23 mouse cellular contexts compared by ENCODE assay signal in the genomic region with DNA sequence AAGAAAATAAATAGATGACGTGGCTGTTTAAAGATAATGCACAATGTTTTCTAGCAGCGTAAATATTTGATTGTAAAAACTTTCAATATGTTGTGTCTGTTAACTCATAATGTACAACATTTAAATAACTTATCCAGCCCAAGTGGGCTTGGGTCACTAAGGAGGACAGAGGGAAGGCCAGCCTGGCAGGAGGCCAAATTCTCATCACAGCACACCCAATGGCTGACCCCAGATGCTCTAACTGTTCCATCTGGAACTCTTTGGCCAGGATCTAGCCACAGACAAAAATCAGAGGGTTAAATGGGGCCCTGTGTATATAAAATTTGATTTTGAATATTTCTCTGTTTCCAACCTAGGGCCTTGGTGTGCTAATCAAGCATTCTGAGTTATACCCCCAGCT. TPM values are rescaled to one million over a fixed set of nuclear protein-coding genes. Genes with fewer than 3 reads are reported as not detected.
DNase-seq lines count a peak whose midpoint lies in the region; ATAC-seq and TF ChIP-seq lines count a peak whose summit lies in the region.
"Had no signal": no experiment of that assay in that cellular context is flagged by ENCODE, and none has a peak within 500 bp of the region (broad histone marks: within the 10 kb centered on the region; RNA-seq: fewer than 3 reads in every experiment).

No protein-coding gene starts in this region.

- TF ChIP-seq EP300 in lung, postnatal 0 days (IDR thresholded peaks at IDR 0.05) = no peak

- H3K27ac ChIP-seq in intestine, embryonic 14.5 days (ENCODE audit: low read depth) = no peak overlapping the region
- no peak overlapping the region for H3K27ac ChIP-seq in intestine, embryonic 16.5 days (ENCODE audit: low read length)
- no peak overlapping the region for H3K27ac ChIP-seq in lung, embryonic 16.5 days (ENCODE audit: low read length)
- no peak overlapping the region for H3K27ac ChIP-seq in lung, postnatal 0 days (ENCODE audit: low read length)
- H3K27ac ChIP-seq: forebrain, embryonic 10.5 days; forebrain, embryonic 13.5 days; heart, embryonic 15.5 days; hindbrain, embryonic 10.5 days; hindbrain, embryonic 13.5 days had no signal

- no peak overlapping the region for H3K4me3 ChIP-seq in intestine, embryonic 14.5 days (ENCODE audit: low read depth, low read length)
- H3K4me3 ChIP-seq in intestine, embryonic 16.5 days (ENCODE audit: low read length) = no peak overlapping the region
- H3K4me3 ChIP-seq in lung, embryonic 16.5 days (ENCODE audit: low read length) = no peak overlapping the region
- no peak overlapping the region for H3K4me3 ChIP-seq in lung, postnatal 0 days (ENCODE audit: low read depth, low read length)
- H3K4me3 ChIP-seq: forebrain, embryonic 10.5 days; forebrain, embryonic 13.5 days; heart, embryonic 12.5 days; heart, embryonic 15.5 days; hindbrain, embryonic 10.5 days; hindbrain, embryonic 13.5 days had no signal

- no peak overlapping the region for H3K4me2 ChIP-seq in intestine, embryonic 14.5 days (ENCODE audit: low read length)
- no peak overlapping the region for H3K4me2 ChIP-seq in intestine, embryonic 16.5 days (ENCODE audit: low read depth, low read length)
- no peak overlapping the region for H3K4me2 ChIP-seq in lung, embryonic 16.5 days (ENCODE audit: low read depth, low read length)
- H3K4me2 ChIP-seq in lung, postnatal 0 days (replicated peaks; ENCODE audit: low read depth, low read length) = no peak overlapping the region
- H3K4me2 ChIP-seq: forebrain, embryonic 13.5 days; heart, embryonic 12.5 days; heart, embryonic 15.5 days; hindbrain, embryonic 13.5 days had no signal

- ATAC-seq in intestine, embryonic 14.5 days (replicated peaks; ENCODE audit: low FRiP score, low TSS enrichment, low read depth) = no peak
- ATAC-seq in intestine, embryonic 16.5 days = no peak
- peak; percentile 45; the same call in 1 of the 2 replicates for ATAC-seq in lung, embryonic 16.5 days (ENCODE audit: low read depth)
- ATAC-seq in lung, postnatal 0 days = no peak
- ATAC-seq: activated CD4-positive, CD25-positive, alpha-beta regulatory T cell, adult 4 months; forebrain, embryonic 13.5 days; forebrain, embryonic 16.5 days; hindbrain, embryonic 16.5 days had no signal

- H3K27me3 ChIP-seq in intestine, embryonic 14.5 days (replicated peaks; ENCODE audit: control insufficient read depth, insufficient read depth, low read length) = no peaks in the 10 kb centered on the region
- no peaks in the 10 kb centered on the region for H3K27me3 ChIP-seq in intestine, embryonic 16.5 days (replicated peaks; ENCODE audit: control insufficient read depth, insufficient read depth, low read length)
- no peaks in the 10 kb centered on the region for H3K27me3 ChIP-seq in lung, embryonic 16.5 days (ENCODE audit: control insufficient read depth, insufficient read depth, low read depth, low read length)
- H3K27me3 ChIP-seq in lung, postnatal 0 days (replicated peaks; ENCODE audit: insufficient read depth, low read length) = no peaks in the 10 kb centered on the region
- H3K27me3 ChIP-seq: forebrain, embryonic 13.5 days; heart, embryonic 12.5 days; heart, embryonic 15.5 days; hindbrain, embryonic 13.5 days had no signal

- no peak for TF ChIP-seq CTCF in lung, postnatal 0 days (IDR thresholded peaks at IDR 0.05)

- no peaks in the 10 kb centered on the region for H3K9me3 ChIP-seq in intestine, embryonic 14.5 days (ENCODE audit: control insufficient read depth, low read length)
- no peaks in the 10 kb centered on the region for H3K9me3 ChIP-seq in intestine, embryonic 16.5 days (ENCODE audit: control insufficient read depth, low read length)
- no peaks in the 10 kb centered on the region for H3K9me3 ChIP-seq in lung, embryonic 16.5 days (ENCODE audit: control insufficient read depth, low read length)
- no peaks in the 10 kb centered on the region for H3K9me3 ChIP-seq in lung, postnatal 0 days (ENCODE audit: low read length)
- H3K9me3 ChIP-seq: forebrain, embryonic 10.5 days; forebrain, embryonic 13.5 days; heart, embryonic 12.5 days; heart, embryonic 15.5 days; hindbrain, embryonic 10.5 days; hindbrain, embryonic 13.5 days had no signal

- no peaks in the 10 kb centered on the region for H3K36me3 ChIP-seq in intestine, embryonic 14.5 days (ENCODE audit: control insufficient read depth, insufficient read depth, low read length)
- H3K36me3 ChIP-seq in intestine, embryonic 16.5 days (ENCODE audit: control insufficient read depth, insufficient read depth, low read length) = no peaks in the 10 kb centered on the region
- H3K36me3 ChIP-seq in lung, embryonic 16.5 days (ENCODE audit: control insufficient read depth, insufficient read depth, low read length) = no peaks in the 10 kb centered on the region
- H3K36me3 ChIP-seq in lung, postnatal 0 days (ENCODE audit: insufficient read depth, low read length) = no peaks in the 10 kb centered on the region
- H3K36me3 ChIP-seq: forebrain, embryonic 10.5 days; heart, embryonic 12.5 days; heart, embryonic 15.5 days; hindbrain, embryonic 10.5 days; hindbrain, embryonic 13.5 days had no signal

- no peaks in the 10 kb centered on the region for H3K4me1 ChIP-seq in intestine, embryonic 14.5 days (replicated peaks; ENCODE audit: control insufficient read depth, insufficient read depth, low read length)
- H3K4me1 ChIP-seq in intestine, embryonic 16.5 days (ENCODE audit: control insufficient read depth, insufficient read depth, low read length) = no peaks in the 10 kb centered on the region
- no peaks in the 10 kb centered on the region for H3K4me1 ChIP-seq in lung, embryonic 16.5 days (replicated peaks; ENCODE audit: control insufficient read depth, insufficient read depth, low read length)
- no peaks in the 10 kb centered on the region for H3K4me1 ChIP-seq in lung, postnatal 0 days (ENCODE audit: insufficient read depth, low read depth, low read length)
- H3K4me1 ChIP-seq: forebrain, embryonic 10.5 days; forebrain, embryonic 13.5 days; heart, embryonic 12.5 days; heart, embryonic 15.5 days; hindbrain, embryonic 10.5 days; hindbrain, embryonic 13.5 days had no signal

- 74% methylated on average over 2 of the region's 2 CpGs for WGBS in intestine, embryonic 14.5 days
- WGBS in intestine, embryonic 16.5 days = 64% methylated on average over 2 of the region's 2 CpGs
- WGBS in lung, embryonic 16.5 days = 48% methylated on average over 2 of the region's 2 CpGs
- 65% methylated on average over 2 of the region's 2 CpGs for WGBS in lung, postnatal 0 days

- H3K9ac ChIP-seq in intestine, embryonic 14.5 days (ENCODE audit: low read length) = no peak overlapping the region
- no peak overlapping the region for H3K9ac ChIP-seq in intestine, embryonic 16.5 days (ENCODE audit: low read depth, low read length)
- no peak overlapping the region for H3K9ac ChIP-seq in lung, embryonic 16.5 days (ENCODE audit: low read length)
- H3K9ac ChIP-seq in lung, postnatal 0 days (replicated peaks; ENCODE audit: low read depth) = no peak overlapping the region
- H3K9ac ChIP-seq: forebrain, embryonic 13.5 days; heart, embryonic 12.5 days; heart, embryonic 15.5 days; hindbrain, embryonic 13.5 days had no signal

- DNase-seq in cerebellum, postnatal 10 days = peak; percentile 65 to 74
- DNase-seq in cerebellum, adult 11 months = no peak
- DNase-seq in intestine, embryonic 14.5 days (ENCODE audit: low spot score) = peak; percentile 2
- DNase-seq in lung, postnatal 0 days (ENCODE audit: low spot score) = no peak
- DNase-seq: adrenal gland, adult 8-10 months; adrenal gland, postnatal 25 days; cerebellum, adult 18-20 months; cerebellum, adult 9-10 months; gastrocnemius, postnatal 14 days; heart, adult 18-20 months; heart, postnatal 10 days; heart, postnatal 36 days had no signal

RNA-seq across cellular contexts. Expression of a gene that starts 16.4 kb away (rescaled TPM):
- polyA plus RNA-seq in intestine, embryonic 14.5 days (2014; fragmentation: Nextera tagmentation; extraction: Ambion mirVana) = 42.5 and 53.5 TPM in 2 replicates
- polyA plus RNA-seq in intestine, embryonic 16.5 days (2015; fragmentation: Nextera tagmentation; extraction: Ambion mirVana) = 20.0 and 23.9 TPM in 2 replicates
- polyA plus RNA-seq in lung, embryonic 16.5 days (2015; fragmentation: Nextera tagmentation; extraction: Ambion mirVana) = 12.9 TPM in 2 replicates
- polyA plus RNA-seq in lung, postnatal 0 days (2015; fragmentation: Nextera tagmentation; extraction: Ambion mirVana) = 3.0 and 3.7 TPM in 2 replicates
- polyA plus RNA-seq: activated CD4-positive, CD25-positive, alpha-beta regulatory T cell, adult 4 months had no signal

Comparison
In these comparisons a context has a peak if more than half of its experiments do, and no peak if none do; other contexts are left out.
1. DNase-seq: peak in cerebellum, postnatal 10 days (2 of 2) and intestine, embryonic 14.5 days (single experiment); none in cerebellum, adult 11 months (single experiment) and lung, postnatal 0 days (single experiment).